Mouse (Mus musculus) hindbrain, embryonic 13.5 days (tissue): ENCODE measurements at regions not wholly inside any gene's neighbourhood (a gene's known extent, or its start where the extent isn't known, plus 50 kb on each side); places are given as distances from the start of the nearest gene placed in this dataset.

Experiments
- ATAC-seq: fragments of 200-750 bp; cut with Nextera tagmentation; 2 replicates; pipeline ENCODE4 v1.8.0; 2017; ENCODE audit warnings: moderate TSS enrichment; ENCODE audit not compliant: low FRiP score
- H3K27ac ChIP-seq: fragments of 300-500 bp; sonication (generic); 2 replicates; pipeline ENCODE4 v1.5.1; 2015; ENCODE audit warnings: inconsistent platforms, mild to moderate bottlenecking, moderate library complexity
- H3K27me3 ChIP-seq: fragments of 300-500 bp; sonication (generic); 2 replicates; pipeline ENCODE4 v1.6.1; 2015; ENCODE audit warnings: mild to moderate bottlenecking, inconsistent platforms
- H3K36me3 ChIP-seq: fragments of 300-500 bp; sonication (generic); 2 replicates; pipeline ENCODE4 v1.6.1; 2015; ENCODE audit warnings: mild to moderate bottlenecking, inconsistent platforms
- H3K4me1 ChIP-seq: fragments of 300-500 bp; sonication (generic); replicated peaks from 2 replicates; pipeline ENCODE4 v1.6.1; 2015; ENCODE audit warnings: inconsistent platforms
- H3K4me2 ChIP-seq: fragments of 300-500 bp; sonication (generic); 2 replicates; pipeline ENCODE4 v1.6.1; 2015; ENCODE audit warnings: inconsistent platforms, mild to moderate bottlenecking, moderate library complexity
- H3K4me3 ChIP-seq: fragments of 300-500 bp; sonication (generic); 2 replicates; pipeline ENCODE4 v1.5.1; 2015; ENCODE audit warnings: mild to moderate bottlenecking, inconsistent platforms
- H3K9ac ChIP-seq: fragments of 300-500 bp; sonication (generic); 2 replicates; pipeline ENCODE4 v1.6.1; 2015; ENCODE audit warnings: mild to moderate bottlenecking, inconsistent platforms
- H3K9me3 ChIP-seq: fragments of 300-500 bp; sonication (generic); 2 replicates; pipeline ENCODE4 v1.6.1; 2016; ENCODE audit warnings: inconsistent platforms
- WGBS: fragments of 180-500 bp; shearing (Covaris S2); methylation state at CpG from one replicate; pipeline ENCODE4 v1.1.7; 2015; 5-methylcytosine and 5-hydroxymethylcytosine counted together

GRCm38 (mm10) chr2:122863343-122863970, 98.4 kb downstream of the Sqor start:
- no peak for ATAC-seq
- Histone ChIP-seq H3K36me3 (no peaks in the 10 kb centered on the region), H3K9ac (no peak overlapping the region), H3K27me3 (no peaks in the 10 kb centered on the region), H3K4me1 (no peaks in the 10 kb centered on the region), H3K4me3 (no peak overlapping the region), H3K27ac (peak overlapping the region; percentile 48), H3K9me3 (no peaks in the 10 kb centered on the region), H3K4me2 (no peak overlapping the region)
- 59% methylated on average over 15 of the region's 15 CpGs for WGBS

DNA sequence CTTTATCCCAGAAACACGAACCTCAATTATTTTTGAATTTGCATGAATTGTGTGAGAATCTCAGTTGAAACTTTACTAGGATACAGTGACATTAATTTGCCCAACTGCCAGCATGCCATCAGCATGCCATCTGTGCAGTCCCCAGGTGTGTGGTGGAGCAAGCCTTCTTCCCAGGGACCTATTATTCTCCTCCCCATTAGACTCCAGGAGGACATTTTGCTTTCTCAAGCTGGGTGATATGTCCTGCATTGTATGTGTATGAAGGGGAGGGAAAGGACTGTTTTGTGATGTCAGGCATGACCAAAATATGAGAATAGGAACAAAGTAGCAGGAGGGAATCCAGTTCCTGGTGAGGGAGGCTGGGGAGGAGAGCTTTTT, 98.9 kb downstream of the Sqor start:
- no peaks in the 10 kb centered on the region for H3K36me3 ChIP-seq
- no peaks in the 10 kb centered on the region for H3K27me3 ChIP-seq
- WGBS, result 74% methylated on average over 1 of the region's 1 CpGs
- no peak overlapping the region for H3K9ac ChIP-seq
- ATAC-seq, result no peak
- no peak overlapping the region for H3K4me3 ChIP-seq
- H3K9me3 ChIP-seq, result no peaks in the 10 kb centered on the region
- H3K4me2 ChIP-seq, result no peak overlapping the region
- H3K4me1 ChIP-seq, result no peaks in the 10 kb centered on the region
- peak overlapping the region; percentile 36; the same call in 1 of the 2 replicates for H3K27ac ChIP-seq

GRCm38 (mm10) chr2:122887111-122887510, 122.1 kb downstream of the Sqor start:
- H3K27ac ChIP-seq, result no peak overlapping the region
- ATAC-seq, result no peak
- H3K4me3 ChIP-seq, result no peak overlapping the region
- H3K9ac ChIP-seq, result no peak overlapping the region
- H3K9me3 ChIP-seq, result peaks cover 20% of the 10 kb centered on the region; the same call in 1 of the 2 replicates
- H3K4me2 ChIP-seq, result no peak overlapping the region
- no peaks in the 10 kb centered on the region for H3K36me3 ChIP-seq
- no peaks in the 10 kb centered on the region for H3K4me1 ChIP-seq
- H3K27me3 ChIP-seq, result no peaks in the 10 kb centered on the region

- no peak for ATAC-seq
- H3K36me3 ChIP-seq, result no peaks in the 10 kb centered on the region
Measured at GRCm38 (mm10) chr2:122887526-122887925, 122.5 kb downstream of the Sqor start.

GRCm38 (mm10) chr2:122905129-122906072, 140.4 kb downstream of the Sqor start:
- H3K4me3 ChIP-seq, result no peak overlapping the region
- 24% methylated on average over 11 of the region's 11 CpGs for WGBS

More at GRCm38 (mm10) chr2:122887526-122887925, 122.5 kb downstream of the Sqor start:
- H3K4me2 ChIP-seq, result no peak overlapping the region
- H3K9ac ChIP-seq, result no peak overlapping the region
- H3K9me3 ChIP-seq, result peaks cover 20% of the 10 kb centered on the region; the same call in 1 of the 2 replicates
- no peaks in the 10 kb centered on the region for H3K27me3 ChIP-seq
- no peak overlapping the region for H3K4me3 ChIP-seq
- H3K27ac ChIP-seq, result no peak overlapping the region
- H3K4me1 ChIP-seq, result no peaks in the 10 kb centered on the region

DNA sequence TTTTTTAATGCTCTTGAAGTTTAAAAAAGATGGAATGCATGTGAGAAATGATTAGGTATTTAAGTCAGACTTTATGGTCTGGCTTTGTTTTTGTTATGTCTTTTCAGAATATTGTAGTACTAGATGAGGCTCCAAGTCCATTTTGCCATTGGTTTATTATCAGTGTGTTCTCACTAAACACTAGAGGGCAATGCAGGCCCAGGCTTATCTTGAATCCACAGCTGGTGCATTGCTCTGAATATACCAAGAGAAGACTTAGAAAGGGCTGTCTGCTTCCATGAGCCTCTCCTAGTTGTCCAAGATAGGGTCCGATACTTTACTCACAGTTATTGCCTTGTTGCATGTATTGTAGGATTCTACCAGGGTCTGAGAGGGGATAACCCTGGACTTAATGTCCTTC, 151.7 kb downstream of the Sqor start:
- H3K27ac ChIP-seq, result no peak overlapping the region
- no peak for ATAC-seq
- 92% methylated on average over 1 of the region's 1 CpGs for WGBS
- H3K4me3 ChIP-seq, result no peak overlapping the region
- H3K4me2 ChIP-seq, result no peak overlapping the region
- H3K9ac ChIP-seq, result no peak overlapping the region
- no peaks in the 10 kb centered on the region for H3K36me3 ChIP-seq
- H3K4me1 ChIP-seq, result no peaks in the 10 kb centered on the region
- H3K27me3 ChIP-seq, result no peaks in the 10 kb centered on the region
- H3K9me3 ChIP-seq, result no peaks in the 10 kb centered on the region

More at GRCm38 (mm10) chr2:122905129-122906072, 140.4 kb downstream of the Sqor start:
- Histone ChIP-seq H3K27me3 (no peaks in the 10 kb centered on the region), H3K4me2 (0 out of 2 replicates have a peak overlapping the region, but pooled peaks have one; percentile 8), H3K36me3 (no peaks in the 10 kb centered on the region), H3K9ac (no peak overlapping the region), H3K9me3 (no peaks in the 10 kb centered on the region; the same call in 1 of the 2 replicates), H3K4me1 (peaks cover 7% of the 10 kb centered on the region), H3K27ac (0 out of 2 replicates have a peak overlapping the region, but pooled peaks have one; percentile 12)
- ATAC-seq, result peak; percentile 66; the same call in 1 of the 2 replicates

DNA sequence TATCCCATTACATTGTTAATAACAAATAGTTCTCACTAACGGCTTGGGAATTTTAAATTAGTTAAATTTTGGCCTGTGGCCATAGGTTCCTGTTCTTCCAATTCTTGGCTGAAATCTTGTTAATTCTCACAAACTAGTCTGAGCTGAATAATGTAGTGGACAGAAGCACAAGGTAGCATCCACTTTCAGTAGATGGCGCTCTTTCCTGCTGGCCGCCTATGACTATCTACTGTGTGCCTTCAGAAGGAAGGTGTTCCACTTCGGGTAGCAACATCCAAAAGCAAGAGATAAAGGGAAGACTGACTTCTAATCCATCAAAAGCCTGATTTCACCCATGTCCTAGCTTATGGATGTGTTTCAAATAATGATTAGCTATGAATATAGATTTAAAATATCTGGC, 172.9 kb downstream of the Sqor start:
- Histone ChIP-seq H3K27me3 (no peaks in the 10 kb centered on the region), H3K4me1 (no peaks in the 10 kb centered on the region), H3K9ac (no peak overlapping the region), H3K4me3 (no peak overlapping the region), H3K9me3 (no peaks in the 10 kb centered on the region), H3K27ac (no peak overlapping the region), H3K4me2 (no peak overlapping the region), H3K36me3 (no peaks in the 10 kb centered on the region)
- no peak for ATAC-seq
- 49% methylated on average over 4 of the region's 4 CpGs for WGBS

GRCm38 (mm10) chr2:122944841-122945240, 179.8 kb downstream of the Sqor start:
- no peak overlapping the region for H3K4me3 ChIP-seq
- WGBS, result 22% methylated on average over 2 of the region's 2 CpGs
- no peak overlapping the region for H3K4me2 ChIP-seq
- H3K27ac ChIP-seq, result no peak overlapping the region
- H3K27me3 ChIP-seq, result no peaks in the 10 kb centered on the region
- H3K9me3 ChIP-seq, result no peaks in the 10 kb centered on the region
- no peak for ATAC-seq
- H3K4me1 ChIP-seq, result no peaks in the 10 kb centered on the region; the same call in 1 of the 2 replicates
- no peaks in the 10 kb centered on the region for H3K36me3 ChIP-seq
- H3K9ac ChIP-seq, result no peak overlapping the region

DNA sequence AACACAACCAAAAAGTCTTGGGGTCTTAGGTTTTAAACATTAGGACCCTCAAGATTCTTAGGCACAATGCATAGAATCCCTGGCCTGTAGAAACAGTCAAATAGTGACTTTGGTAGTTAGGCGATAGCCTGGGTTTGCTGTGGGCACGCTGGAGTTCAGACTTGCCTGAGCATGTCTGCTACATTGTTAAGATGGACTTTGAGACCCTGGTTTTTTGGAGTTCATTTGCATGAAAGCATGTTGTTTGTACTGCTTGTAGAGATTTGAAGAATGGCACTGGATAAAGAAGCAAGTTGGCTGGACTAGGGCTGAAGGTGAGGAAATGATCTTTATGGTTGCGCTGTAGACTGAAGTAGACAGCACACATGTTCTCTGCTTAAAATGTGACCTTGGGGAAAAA, 180.9 kb downstream of the Sqor start:
- WGBS, result 83% methylated on average over 3 of the region's 3 CpGs
- H3K4me2 ChIP-seq, result no peak overlapping the region
- no peaks in the 10 kb centered on the region for H3K27me3 ChIP-seq
- H3K9ac ChIP-seq, result no peak overlapping the region
- no peaks in the 10 kb centered on the region for H3K36me3 ChIP-seq
- H3K27ac ChIP-seq, result no peak overlapping the region
- H3K9me3 ChIP-seq, result no peaks in the 10 kb centered on the region
- no peaks in the 10 kb centered on the region; the same call in 1 of the 2 replicates for H3K4me1 ChIP-seq
- no peak overlapping the region for H3K4me3 ChIP-seq
- no peak for ATAC-seq

DNA sequence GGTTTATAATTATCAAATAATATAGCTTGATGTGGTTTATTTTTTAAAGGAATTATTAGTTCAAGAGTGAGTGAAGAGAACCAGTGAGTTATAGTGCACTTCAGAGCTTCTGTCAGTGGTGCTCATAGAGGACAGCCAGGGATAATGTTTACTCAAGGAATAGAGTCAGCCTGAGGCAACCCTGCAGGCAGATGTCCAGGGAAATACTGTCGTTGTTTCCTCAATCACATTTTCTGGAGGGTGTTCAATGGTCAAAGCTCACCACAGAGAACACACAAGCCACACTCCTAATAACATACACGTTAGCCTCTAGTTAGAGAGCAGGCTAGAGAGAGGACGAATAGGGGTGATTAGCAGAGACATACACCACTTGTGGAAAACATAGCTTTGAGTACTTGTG, 184.0 kb downstream of the Sqor start:
- Histone ChIP-seq H3K36me3 (no peaks in the 10 kb centered on the region), H3K4me2 (no peak overlapping the region), H3K9me3 (no peaks in the 10 kb centered on the region), H3K9ac (no peak overlapping the region), H3K4me3 (no peak overlapping the region), H3K27me3 (no peaks in the 10 kb centered on the region), H3K4me1 (no peaks in the 10 kb centered on the region; the same call in 1 of the 2 replicates), H3K27ac (no peak overlapping the region)
- ATAC-seq, result no peak
- WGBS, result 89% methylated on average over 3 of the region's 3 CpGs

- WGBS, result 86% methylated on average over 4 of the region's 4 CpGs
- no peaks in the 10 kb centered on the region for H3K36me3 ChIP-seq
- no peaks in the 10 kb centered on the region; the same call in 1 of the 2 replicates for H3K4me1 ChIP-seq
- ATAC-seq, result no peak
- no peak overlapping the region for H3K4me2 ChIP-seq
- H3K27ac ChIP-seq, result no peak overlapping the region
- H3K9ac ChIP-seq, result no peak overlapping the region
- H3K4me3 ChIP-seq, result no peak overlapping the region
- no peaks in the 10 kb centered on the region for H3K9me3 ChIP-seq
- no peaks in the 10 kb centered on the region for H3K27me3 ChIP-seq
Measured at GRCm38 (mm10) chr2:122961701-122962100, 196.7 kb downstream of the Sqor start.

GRCm38 (mm10) chr2:122968809-122969628, 204.0 kb downstream of the Sqor start:
- no peak for ATAC-seq
- H3K4me2 ChIP-seq, result no peak overlapping the region
- 85% methylated on average over 10 of the region's 10 CpGs for WGBS

More at GRCm38 (mm10) chr2:122968809-122969628, 204.0 kb downstream of the Sqor start:
- Histone ChIP-seq H3K36me3 (no peaks in the 10 kb centered on the region), H3K27me3 (no peaks in the 10 kb centered on the region), H3K4me1 (0 out of 2 replicates have a peak, but pooled peaks cover 5% of the 10 kb centered on the region), H3K4me3 (no peak overlapping the region), H3K9ac (no peak overlapping the region), H3K27ac (no peak overlapping the region), H3K9me3 (no peaks in the 10 kb centered on the region)
